Mouse (Mus musculus) midbrain, embryonic 14.5 days (tissue): ENCODE data around the gene 2310061I04Rik. TPM values are rescaled to one million over a fixed set of nuclear protein-coding genes. Genes with fewer than 3 reads are reported as not detected.

Experiments
- ATAC-seq: fragments of 200-750 bp; cut with Nextera tagmentation; 2 replicates; pipeline ENCODE4 v1.8.0; 2017; ENCODE audit warnings: moderate number of reproducible peaks, moderate library complexity; ENCODE audit not compliant: low FRiP score, low TSS enrichment
- DNase-seq: peaks from one replicate; pipeline ENCODE4 v3.0.0-alpha.2; 2015
- H3K27ac ChIP-seq: fragments of 300-500 bp; sonication (generic); replicated peaks from 2 replicates; pipeline ENCODE4 v1.5.1; 2014; ENCODE audit warnings: mild to moderate bottlenecking, low read depth, low read length, moderate library complexity
- H3K27me3 ChIP-seq: fragments of 300-500 bp; sonication (generic); 2 replicates; pipeline ENCODE4 v1.6.1; 2014; ENCODE audit warnings: low read length, control low read depth, mixed read lengths; ENCODE audit not compliant: control insufficient read depth, insufficient read depth
- H3K36me3 ChIP-seq: fragments of 300-500 bp; sonication (generic); 2 replicates; pipeline ENCODE4 v1.6.1; 2014; ENCODE audit warnings: low read length, control low read depth; ENCODE audit not compliant: control insufficient read depth, insufficient read depth
- H3K4me1 ChIP-seq: fragments of 300-500 bp; sonication (generic); 2 replicates; pipeline ENCODE4 v1.6.1; 2014; ENCODE audit warnings: mild to moderate bottlenecking, antibody characterized with exemption, low read length, control low read depth; ENCODE audit not compliant: control insufficient read depth, insufficient read depth
- H3K4me2 ChIP-seq: fragments of 300-500 bp; sonication (generic); 2 replicates; pipeline ENCODE4 v1.6.1; 2014; ENCODE audit warnings: mild to moderate bottlenecking, low read length, moderate library complexity
- H3K4me3 ChIP-seq: fragments of 300-500 bp; sonication (generic); replicated peaks from 2 replicates; pipeline ENCODE4 v1.5.1; 2014; ENCODE audit warnings: low read depth, low read length
- H3K9ac ChIP-seq: fragments of 300-500 bp; sonication (generic); replicated peaks from 2 replicates; pipeline ENCODE4 v1.6.1; 2014; ENCODE audit warnings: mild to moderate bottlenecking, low read length, moderate library complexity
- H3K9me3 ChIP-seq: fragments of 300-500 bp; sonication (generic); 2 replicates; pipeline ENCODE4 v1.6.1; 2016; ENCODE audit warnings: low read length, control low read depth, mixed read lengths; ENCODE audit not compliant: control insufficient read depth
- WGBS: fragments of 180-500 bp; shearing (Covaris S2); extraction: QIAGEN DNeasy Blood & Tissue Kit; methylation state at CpG from one replicate; pipeline ENCODE4 v1.1.7; 2014; 5-methylcytosine and 5-hydroxymethylcytosine counted together
- polyA plus RNA-seq: library from polyadenylated mRNA; unstranded; fragments of >200 nt; fragmentation: Nextera tagmentation; extraction: Ambion mirVana; gene quantifications from 2 replicates; pipeline ENCODE4 v1.2.1, GENCODE M21; 2014

Gene 2310061I04Rik
- polyA plus RNA-seq, 1 experiment from 2014 or later, result 50.7 TPM

DNA sequence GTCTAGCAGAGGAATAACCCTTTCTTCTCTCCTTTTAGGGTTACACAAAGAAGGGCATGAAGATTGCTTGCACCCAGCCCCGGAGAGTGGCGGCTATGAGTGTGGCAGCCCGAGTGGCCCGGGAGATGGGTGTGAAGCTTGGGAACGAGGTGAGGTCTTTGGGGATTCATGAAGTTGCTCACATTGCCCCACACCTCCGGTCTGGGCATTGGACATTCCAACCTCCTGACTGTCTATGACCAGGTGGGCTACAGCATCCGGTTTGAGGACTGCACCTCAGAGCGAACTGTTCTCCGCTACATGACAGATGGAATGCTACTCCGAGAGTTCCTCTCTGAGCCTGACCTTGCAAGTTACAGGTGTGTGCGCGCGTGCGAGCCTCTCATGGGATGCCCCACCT, 13.5 kb downstream of the 2310061I04Rik start:
- H3K9ac ChIP-seq, result no peak overlapping the region
- H3K27ac ChIP-seq, result no peak overlapping the region
- H3K4me1 ChIP-seq, result peaks cover 9% of the 10 kb centered on the region
- no peak overlapping the region for H3K4me3 ChIP-seq
- H3K4me2 ChIP-seq, result no peak overlapping the region
- WGBS, result 95% methylated on average over 14 of the region's 14 CpGs
- H3K27me3 ChIP-seq, result no peaks in the 10 kb centered on the region
- peaks cover 72% of the 10 kb centered on the region for H3K36me3 ChIP-seq
- DNase-seq (no peak), ATAC-seq (no peak)
- H3K9me3 ChIP-seq, result no peaks in the 10 kb centered on the region

DNA sequence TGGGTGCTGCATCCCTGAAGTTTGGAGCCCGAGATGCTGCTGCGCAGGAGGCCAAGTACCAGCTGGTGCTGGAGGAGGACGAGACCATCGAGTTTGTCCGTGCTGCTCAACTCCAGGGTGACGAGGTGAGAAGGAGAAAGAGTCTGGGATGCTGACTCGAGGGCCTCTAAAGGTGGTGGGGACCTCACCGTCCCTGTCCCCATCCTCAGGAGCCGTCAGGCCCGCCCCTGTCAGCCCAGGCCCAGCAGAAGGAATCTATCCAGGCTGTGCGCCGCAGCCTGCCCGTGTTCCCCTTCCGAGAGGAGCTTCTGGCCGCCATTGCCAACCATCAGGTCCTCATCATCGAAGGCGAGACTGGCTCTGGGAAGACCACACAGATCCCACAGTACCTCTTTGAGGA, 14.3 kb downstream of the 2310061I04Rik start:
- ATAC-seq (no peak), DNase-seq (no peak)
- Histone ChIP-seq H3K4me2 (no peak overlapping the region), H3K27me3 (no peaks in the 10 kb centered on the region), H3K4me1 (peaks cover 9% of the 10 kb centered on the region), H3K36me3 (peaks cover 64% of the 10 kb centered on the region), H3K27ac (no peak overlapping the region), H3K9me3 (no peaks in the 10 kb centered on the region), H3K9ac (no peak overlapping the region), H3K4me3 (no peak overlapping the region)
- WGBS, result 96% methylated on average over 17 of the region's 17 CpGs

DNA sequence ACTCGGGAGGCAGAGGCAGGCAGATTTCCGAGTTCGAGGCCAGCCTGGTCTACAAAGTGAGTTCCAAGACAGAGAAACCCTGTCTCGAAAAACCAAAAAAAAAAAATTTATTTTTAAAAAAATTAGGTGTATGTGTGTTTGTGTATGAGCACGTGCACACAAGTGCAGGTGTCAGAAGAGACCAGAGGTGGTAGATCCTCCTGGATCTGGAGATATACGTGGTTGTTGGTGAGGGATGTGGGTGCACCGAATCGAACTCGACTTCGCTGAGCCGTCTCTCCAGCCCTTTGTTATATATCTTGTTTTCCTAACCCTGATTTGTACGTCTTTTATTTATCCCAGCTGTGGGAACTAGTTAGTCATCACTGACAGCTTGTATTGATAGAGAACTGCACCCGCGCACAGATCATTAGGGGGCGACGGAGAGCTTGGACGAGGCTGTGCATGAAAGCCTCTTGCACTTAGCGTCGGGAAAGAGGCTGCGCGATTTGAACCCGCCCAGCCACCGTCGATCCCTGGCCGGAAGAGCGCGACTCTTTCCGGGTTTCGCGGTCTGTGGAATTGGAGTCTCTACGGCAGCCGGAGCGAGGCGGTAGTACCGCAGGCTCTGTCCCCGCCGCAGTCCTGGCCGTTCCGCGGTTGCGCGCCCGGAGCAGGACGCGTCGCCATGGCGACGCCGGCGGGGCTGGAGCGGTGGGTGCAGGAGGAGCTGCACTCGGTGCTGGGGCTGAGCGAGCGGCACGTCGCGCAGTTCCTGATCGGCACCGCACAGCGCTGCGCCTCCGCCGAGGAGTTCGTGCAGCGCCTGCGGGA, 17.8 kb downstream of the 2310061I04Rik start, which contains the start of gene Dhx16:
Gene Dhx16 (plus strand): TSS at position 575 of the 813 bp plus-strand sequence.
- H3K4me1 ChIP-seq, result peaks cover 9% of the 10 kb centered on the region
- DNase-seq (peak; percentile 98), ATAC-seq (peak; percentile 88)
- H3K4me2 ChIP-seq, result peak within 1 kb of the TSS; percentile 80
- H3K9me3 ChIP-seq, result no peaks in the 10 kb centered on the region
- peak within 1 kb of the TSS; percentile 98 for H3K4me3 ChIP-seq
- H3K9ac ChIP-seq, result peak within 1 kb of the TSS; percentile 75
- no peaks in the 10 kb centered on the region for H3K27me3 ChIP-seq
- peaks cover 53% of the 10 kb centered on the region for H3K36me3 ChIP-seq
- peak within 1 kb of the TSS; percentile 73 for H3K27ac ChIP-seq
- 6% methylated on average over 66 of the region's 66 CpGs for WGBS

DNA sequence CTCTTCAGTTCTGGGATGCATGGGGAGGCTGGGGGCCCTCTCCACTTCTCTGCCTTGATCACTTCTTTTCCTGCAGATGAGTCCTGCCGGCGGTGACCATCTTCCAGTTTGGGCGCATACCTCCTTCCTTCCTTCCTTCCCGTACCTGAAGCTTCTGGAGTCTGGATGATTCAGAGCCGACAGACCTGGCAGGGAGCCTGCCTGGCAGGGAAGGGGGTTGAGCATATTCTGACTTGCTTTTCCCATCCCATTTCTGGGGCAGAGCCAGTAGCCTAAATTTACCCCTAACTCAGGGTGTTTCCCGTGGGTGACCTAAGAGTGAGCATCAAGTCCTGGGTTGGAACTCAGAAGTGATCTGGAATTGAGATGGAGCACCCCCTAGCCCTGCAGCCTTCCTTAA, 22.5 kb downstream of the 2310061I04Rik start:
- H3K27me3 ChIP-seq, result no peaks in the 10 kb centered on the region
- DNase-seq (no peak), ATAC-seq (no peak)
- WGBS, result 93% methylated on average over 6 of the region's 6 CpGs
- H3K36me3 ChIP-seq, result peaks cover 39% of the 10 kb centered on the region
- H3K9ac ChIP-seq, result no peak overlapping the region
- no peak overlapping the region for H3K4me2 ChIP-seq
- H3K4me1 ChIP-seq, result peaks cover 22% of the 10 kb centered on the region
- no peak overlapping the region for H3K27ac ChIP-seq
- H3K9me3 ChIP-seq, result no peaks in the 10 kb centered on the region
- no peak overlapping the region for H3K4me3 ChIP-seq

DNA sequence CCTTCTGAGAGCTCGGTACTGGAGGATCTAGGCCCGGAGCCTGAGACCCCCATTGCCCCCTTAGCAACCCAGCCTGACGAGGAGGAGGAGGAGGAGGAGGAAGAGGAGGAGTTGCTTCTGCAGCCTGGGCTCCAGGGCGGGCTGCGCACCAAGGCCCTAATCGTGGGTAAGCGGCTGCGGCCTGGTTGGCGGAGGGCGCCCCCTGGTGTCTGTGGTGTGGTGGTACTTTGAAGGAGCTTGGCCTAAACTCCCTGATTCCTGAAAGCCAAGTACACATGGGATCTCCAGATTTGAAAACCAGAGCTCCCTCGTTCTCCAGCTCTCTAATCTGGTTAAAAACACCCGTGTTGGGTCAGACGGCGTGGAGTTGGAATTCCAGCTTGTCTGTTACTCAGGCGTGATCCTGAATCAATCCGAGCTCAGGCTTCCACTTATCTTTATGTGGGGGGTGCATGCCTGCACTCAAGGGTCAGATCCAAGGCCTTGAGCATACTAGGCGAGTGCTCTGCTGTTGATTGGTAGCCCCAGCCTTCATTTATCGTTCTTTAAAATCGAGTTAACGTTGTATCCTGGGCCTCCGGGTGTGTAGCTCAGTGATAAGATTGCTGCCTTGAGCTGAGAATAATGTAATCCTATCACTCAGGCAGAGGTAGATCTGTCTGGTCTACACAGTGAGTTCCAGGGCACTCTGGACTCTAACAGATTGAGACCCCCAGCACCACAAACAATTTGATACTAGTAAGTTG, 23.3 kb downstream of the 2310061I04Rik start:
- DNase-seq (peak; percentile 89), ATAC-seq (peak; percentile 25; the same call in 1 of the 2 replicates)
- Histone ChIP-seq H3K4me2 (peak overlapping the region; percentile 38), H3K27ac (no peak overlapping the region), H3K9ac (no peak overlapping the region), H3K27me3 (no peaks in the 10 kb centered on the region), H3K36me3 (peaks cover 39% of the 10 kb centered on the region), H3K9me3 (no peaks in the 10 kb centered on the region), H3K4me1 (peaks cover 29% of the 10 kb centered on the region), H3K4me3 (no peak overlapping the region)
- 31% methylated on average over 21 of the region's 21 CpGs for WGBS

DNA sequence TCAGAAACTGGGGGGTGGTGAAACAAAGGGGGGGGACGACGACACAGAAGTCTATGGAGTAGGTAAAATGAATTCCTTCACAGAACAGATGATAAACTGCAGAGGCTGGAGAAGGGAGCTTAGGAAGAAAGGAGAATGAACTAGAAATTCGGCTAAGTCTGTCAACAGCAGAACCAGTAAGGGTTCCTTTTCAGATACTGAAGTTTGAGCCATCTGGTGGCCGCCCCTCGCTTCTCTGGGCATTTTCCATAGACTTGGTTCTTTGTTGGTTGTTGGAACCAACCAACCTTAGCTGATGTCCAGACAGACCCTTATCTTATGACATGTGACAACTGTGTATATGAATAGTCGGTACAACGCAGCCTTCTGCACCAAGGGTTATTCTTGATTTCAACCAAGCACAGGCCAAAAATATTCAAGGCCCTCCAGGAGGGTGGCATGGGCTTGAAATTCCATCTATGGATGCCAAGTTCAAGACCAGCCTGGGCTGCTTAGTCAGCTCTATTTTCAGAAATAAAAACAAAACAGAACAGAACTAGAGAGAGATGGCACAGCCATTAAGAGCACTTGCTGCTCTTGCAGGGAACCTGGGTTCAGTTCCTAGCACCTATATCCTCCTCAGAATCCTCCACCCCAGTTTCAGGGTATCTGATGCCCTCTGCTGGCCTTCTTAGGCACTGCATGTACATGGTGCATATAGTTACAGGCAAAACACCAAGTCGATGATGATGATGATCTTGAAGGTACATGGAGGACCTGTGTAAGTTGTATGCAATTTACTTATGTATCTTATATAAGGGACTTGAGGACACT, 26.1 kb downstream of the 2310061I04Rik start:
- 94% methylated on average over 8 of the region's 8 CpGs for WGBS
- no peak for ATAC-seq
- H3K9ac ChIP-seq, result peak overlapping the region; percentile 93

DNA sequence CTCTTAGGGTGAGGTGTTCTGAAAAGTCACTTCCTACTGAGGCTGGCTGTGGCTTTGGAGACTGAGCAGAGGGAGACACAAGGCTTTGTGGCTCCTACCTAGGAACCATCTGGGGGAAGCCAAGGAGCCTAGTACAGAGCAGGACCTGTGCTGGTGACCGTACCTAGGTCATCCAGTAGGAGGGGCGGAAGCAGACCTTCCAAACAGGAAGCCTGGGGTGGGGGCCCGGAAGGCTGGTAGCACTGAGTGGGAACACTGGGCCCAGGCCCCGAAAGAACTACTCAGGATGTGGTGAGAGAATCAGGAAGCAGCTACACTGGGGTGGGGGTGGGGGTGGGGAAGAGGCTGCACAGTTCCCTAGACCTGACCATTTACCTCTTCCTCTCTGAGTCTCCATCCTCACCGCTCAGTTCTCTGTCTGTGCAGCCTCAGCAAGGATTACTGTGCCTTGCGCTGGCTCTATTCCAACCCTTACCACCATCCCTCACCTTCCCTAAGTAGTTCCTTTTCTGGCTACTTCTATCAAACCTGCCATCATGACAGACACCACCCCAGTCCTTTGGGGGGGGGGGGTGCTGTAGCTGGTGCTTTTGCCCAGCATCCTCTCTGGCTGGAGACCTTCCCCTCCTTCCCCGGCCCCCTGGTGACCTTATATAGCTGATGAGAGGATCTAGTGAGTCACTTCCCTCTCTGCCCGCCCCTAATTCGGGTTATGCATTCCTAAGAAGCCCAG, 26.9 kb downstream of the 2310061I04Rik start:
- Histone ChIP-seq H3K36me3 (peaks cover 27% of the 10 kb centered on the region), H3K4me1 (peaks cover 44% of the 10 kb centered on the region), H3K9me3 (no peaks in the 10 kb centered on the region), H3K4me2 (peak overlapping the region; percentile 91), H3K9ac (peak overlapping the region; percentile 93), H3K27ac (peak overlapping the region; percentile 43; the same call in 1 of the 2 replicates), H3K27me3 (no peaks in the 10 kb centered on the region), H3K4me3 (peak overlapping the region; percentile 79)
- DNase-seq, result no peak
- WGBS, result 75% methylated on average over 9 of the region's 9 CpGs
- no peak for ATAC-seq

More for the DNA sequence above, 26.1 kb downstream of the 2310061I04Rik start:
- peak overlapping the region; percentile 79 for H3K4me3 ChIP-seq
- peak overlapping the region; percentile 91 for H3K4me2 ChIP-seq
- no peaks in the 10 kb centered on the region for H3K27me3 ChIP-seq
- peaks cover 44% of the 10 kb centered on the region for H3K4me1 ChIP-seq
- H3K9me3 ChIP-seq, result no peaks in the 10 kb centered on the region
- H3K27ac ChIP-seq, result no peak overlapping the region
- DNase-seq, result no peak
- H3K36me3 ChIP-seq, result peaks cover 33% of the 10 kb centered on the region
